Mouse (Mus musculus) heart, embryonic 11.5 days (tissue): Measurements from ENCODE around the gene Gpr88. TPM values are rescaled to one million over a fixed set of nuclear protein-coding genes. Genes with fewer than 3 reads are reported as not detected.

ENCODE experiments used
- ATAC-seq: fragments of 200-750 bp; cut with Nextera tagmentation; replicated peaks from 2 replicates; pipeline ENCODE4 v1.8.0; 2017; ENCODE audit warnings: moderate library complexity; ENCODE audit not compliant: insufficient number of reproducible peaks, low FRiP score, low TSS enrichment
- H3K27ac ChIP-seq: fragments of 300-500 bp; sonication (generic); 2 replicates; pipeline ENCODE4 v1.5.1; 2014; ENCODE audit warnings: mild to moderate bottlenecking, low read depth, low read length
- H3K27me3 ChIP-seq: fragments of 300-500 bp; sonication (generic); 2 replicates; pipeline ENCODE4 v1.6.1; 2014; ENCODE audit warnings: mild to moderate bottlenecking, low read length, mixed read lengths; ENCODE audit not compliant: control insufficient read depth, insufficient read depth
- H3K36me3 ChIP-seq: fragments of 300-500 bp; sonication (generic); 2 replicates; pipeline ENCODE4 v1.6.1; 2014; ENCODE audit warnings: mild to moderate bottlenecking, low read length, moderate library complexity, mixed read lengths; ENCODE audit not compliant: control insufficient read depth, insufficient read depth
- H3K4me1 ChIP-seq: fragments of 300-500 bp; sonication (generic); 2 replicates; pipeline ENCODE4 v1.6.1; 2014; ENCODE audit warnings: low read length; ENCODE audit not compliant: control insufficient read depth, insufficient read depth
- H3K4me2 ChIP-seq: fragments of 300-500 bp; sonication (generic); 2 replicates; pipeline ENCODE4 v1.6.1; 2014; ENCODE audit warnings: mild to moderate bottlenecking, moderate library complexity
- H3K4me3 ChIP-seq: fragments of 300-500 bp; sonication (generic); 2 replicates; pipeline ENCODE4 v1.5.1; 2014; ENCODE audit warnings: low read depth, low read length
- H3K9ac ChIP-seq: fragments of 300-500 bp; sonication (generic); 2 replicates; pipeline ENCODE4 v1.6.1; 2014; ENCODE audit warnings: mild to moderate bottlenecking, low read depth, low read length, moderate library complexity
- H3K9me3 ChIP-seq: fragments of 300-500 bp; sonication (generic); replicated peaks from 2 replicates; pipeline ENCODE4 v1.6.1; 2016; ENCODE audit warnings: low read length; ENCODE audit not compliant: control insufficient read depth
- WGBS: fragments of 180-500 bp; shearing (Covaris S2); extraction: QIAGEN DNeasy Blood & Tissue Kit; methylation state at CpG from one replicate; pipeline ENCODE4 v1.1.7; 2014; ENCODE audit not compliant: insufficient replicate concordance; 5-methylcytosine and 5-hydroxymethylcytosine counted together
- polyA plus RNA-seq: library from polyadenylated mRNA; unstranded; fragments of >200 nt; fragmentation: Nextera tagmentation; extraction: Ambion mirVana; gene quantifications from 2 replicates; pipeline ENCODE4 v1.2.1, GENCODE M21; 2014

The Gpr88 gene
- polyA plus RNA-seq, 1 experiment from 2014 or later: 0.34 TPM

DNA sequence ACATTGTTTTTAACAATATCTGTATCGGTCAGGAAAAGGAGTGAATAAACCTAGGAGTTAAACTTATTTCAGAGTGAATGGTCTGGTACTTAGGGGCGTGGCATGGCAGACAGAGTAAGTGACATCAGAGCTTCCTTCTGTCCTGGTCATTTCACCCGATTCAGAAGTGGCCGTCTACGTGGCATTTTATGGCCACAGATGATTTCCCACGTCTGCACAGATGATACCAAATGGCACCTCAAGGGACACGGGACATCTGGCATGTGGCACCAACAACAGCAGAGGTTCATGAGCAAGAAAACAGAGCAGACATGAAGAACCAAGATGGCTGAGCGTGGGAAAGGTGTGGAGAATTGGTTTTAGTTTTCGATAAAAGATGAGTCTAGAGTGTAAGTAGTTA lies 48.7 kb downstream of the Gpr88 start:
- H3K27ac ChIP-seq: no peak overlapping the region

GRCm38 (mm10) chr3:116203942-116204341 lies 49.4 kb downstream of the Gpr88 start:
- ATAC-seq: no peak
- Histone ChIP-seq H3K27me3 (no peaks in the 10 kb centered on the region), H3K4me1 (no peaks in the 10 kb centered on the region), H3K9me3 (no peaks in the 10 kb centered on the region), H3K4me2 (no peak overlapping the region), H3K36me3 (no peaks in the 10 kb centered on the region), H3K4me3 (no peak overlapping the region), H3K9ac (no peak overlapping the region), H3K27ac (no peak overlapping the region)
- WGBS: 53% methylated on average over 3 of the region's 3 CpGs

More for the DNA sequence above, 48.7 kb downstream of the Gpr88 start:
- H3K9me3 ChIP-seq: no peaks in the 10 kb centered on the region
- no peaks in the 10 kb centered on the region for H3K27me3 ChIP-seq
- H3K9ac ChIP-seq: no peak overlapping the region
- H3K36me3 ChIP-seq: no peaks in the 10 kb centered on the region
- H3K4me2 ChIP-seq: no peak overlapping the region
- no peak overlapping the region for H3K4me3 ChIP-seq
- 73% methylated on average over 9 of the region's 9 CpGs for WGBS
- no peaks in the 10 kb centered on the region for H3K4me1 ChIP-seq
- no peak for ATAC-seq

DNA sequence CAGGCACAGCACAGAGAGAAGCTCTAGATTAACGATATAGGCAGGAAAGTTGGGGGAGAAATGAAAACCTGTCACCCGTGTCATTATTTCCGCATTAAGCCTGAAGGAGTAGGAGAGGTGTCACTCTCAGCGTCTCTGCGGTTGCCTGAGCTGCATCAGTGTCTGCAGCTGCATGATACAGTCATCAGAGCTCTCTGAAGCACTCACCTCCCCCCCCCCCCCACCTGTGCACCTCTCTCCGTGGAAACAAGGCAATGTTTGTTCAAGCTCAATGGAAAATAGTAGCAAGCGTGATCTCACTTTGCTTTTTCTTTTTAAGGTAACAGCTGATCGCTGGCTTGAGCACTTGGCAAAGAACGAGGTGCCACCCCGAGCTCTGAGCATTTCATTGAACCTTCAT lies 53.2 kb downstream of the Gpr88 start:
- Histone ChIP-seq H3K36me3 (no peaks in the 10 kb centered on the region), H3K4me1 (no peaks in the 10 kb centered on the region), H3K4me2 (no peak overlapping the region), H3K9ac (no peak overlapping the region), H3K4me3 (no peak overlapping the region), H3K27ac (no peak overlapping the region), H3K9me3 (no peaks in the 10 kb centered on the region), H3K27me3 (no peaks in the 10 kb centered on the region)
- WGBS: 73% methylated on average over 10 of the region's 10 CpGs
- ATAC-seq: no peak

Other genes with a start within 250 kb of the Gpr88 start
- 19.8 and 28.7 TPM in 2 replicates for gene Slc30a7, start 246.1 kb downstream of the Gpr88 start, polyA plus RNA-seq
- gene Extl2, start 246.0 kb downstream of the Gpr88 start, polyA plus RNA-seq: 19.2 and 21.1 TPM in 2 replicates
- gene Vcam1, start 123.8 kb downstream of the Gpr88 start, polyA plus RNA-seq: 60.9 and 76.0 TPM in 2 replicates
- 6.3 and 6.5 TPM in 2 replicates for gene Cdc14a, start 170.5 kb upstream of the Gpr88 start, polyA plus RNA-seq